Mouse (Mus musculus) left cerebral cortex, adult 2 months (tissue): ENCODE measurements around the gene Cobll1. TPM values are rescaled to one million over a fixed set of nuclear protein-coding genes. Genes with fewer than 3 reads are reported as not detected.

Source experiments
- DNase-seq, 2 experiments: peaks; one replicate each; pipeline ENCODE4 v3.0.0; 2021 to 2022; ENCODE audit warnings: low spot score in 2 of 2, mixed read lengths in 1 of 2; ENCODE audit errors: extremely low spot score in 1 of 2
- H3K27ac ChIP-seq: fragments of 200-600 bp; 2 replicates; pipeline ENCODE4 v1.8.1; 2022
- H3K4me3 ChIP-seq: fragments of 200-600 bp; 2 replicates; pipeline ENCODE4 v1.8.1; 2022
- CTCF ChIP-seq: fragments of 200-600 bp; IDR thresholded peaks from 2 replicates; pipeline ENCODE4 v1.8.1; 2022; ENCODE audit warnings: antibody characterized with exemption, mild to moderate bottlenecking, moderate library complexity
- intact Hi-C: fragments of 180-260 bp; cut with DNase I; formaldehyde crosslinking; loops from one replicate; pipeline ENCODE4 v1.15.1; 2025
- total RNA-seq, 2 experiments: library from RNA; stranded (reverse); gene quantifications; 2 replicates each; pipeline ENCODE4 v1.2.3; 2021

Cobll1 gene
- total RNA-seq, 2 experiments from 2014 or later: 7.0 to 7.1 TPM

DNA sequence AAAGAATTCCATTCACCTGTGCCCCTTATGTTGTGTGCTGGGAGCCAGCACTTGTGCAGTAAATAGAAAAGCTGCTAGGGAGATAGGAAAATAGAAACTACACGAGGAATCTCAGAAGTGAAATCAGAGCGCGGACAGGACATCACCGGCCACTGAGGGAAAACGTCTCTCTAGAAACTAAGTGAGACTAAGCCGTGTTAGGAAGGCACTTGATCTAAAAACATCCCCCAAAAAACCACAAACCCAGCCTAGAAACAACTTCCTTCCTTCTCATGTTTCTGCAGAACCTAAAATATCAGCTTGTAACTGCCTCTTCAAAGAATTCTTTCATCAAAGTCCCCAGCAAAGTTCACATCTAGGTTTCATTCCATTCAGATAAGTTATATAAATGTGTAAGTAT lies 50.6 kb downstream of the Cobll1 start:
- DNase-seq: no peak
- no peak overlapping the region for H3K4me3 ChIP-seq
- H3K27ac ChIP-seq: no peak overlapping the region
- no peak for TF ChIP-seq CTCF
- intact Hi-C loops: no loop called here

DNA sequence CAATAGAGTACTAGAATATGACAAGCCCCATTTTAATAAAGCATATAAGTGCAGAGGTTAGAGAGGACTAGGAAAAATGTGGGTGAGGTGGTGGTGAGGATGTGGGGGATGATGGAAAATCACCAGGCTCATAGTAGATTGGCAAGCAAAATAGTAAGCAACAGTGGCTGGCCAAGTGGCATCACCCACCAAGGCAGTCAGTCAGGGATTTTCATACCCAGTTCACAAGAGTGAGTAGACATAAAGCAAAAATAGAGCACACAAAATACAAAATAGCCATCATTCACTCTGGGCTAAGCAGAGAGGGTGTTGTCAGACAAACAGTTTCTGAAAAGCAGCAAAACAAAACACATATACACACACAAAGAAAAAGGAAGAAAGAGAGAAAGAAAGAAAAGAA lies 51.6 kb downstream of the Cobll1 start:
- Histone ChIP-seq H3K27ac (no peak overlapping the region), H3K4me3 (no peak overlapping the region)
- TF ChIP-seq CTCF: no peak
- intact Hi-C loops: no loop called here
- DNase-seq: no peak

DNA sequence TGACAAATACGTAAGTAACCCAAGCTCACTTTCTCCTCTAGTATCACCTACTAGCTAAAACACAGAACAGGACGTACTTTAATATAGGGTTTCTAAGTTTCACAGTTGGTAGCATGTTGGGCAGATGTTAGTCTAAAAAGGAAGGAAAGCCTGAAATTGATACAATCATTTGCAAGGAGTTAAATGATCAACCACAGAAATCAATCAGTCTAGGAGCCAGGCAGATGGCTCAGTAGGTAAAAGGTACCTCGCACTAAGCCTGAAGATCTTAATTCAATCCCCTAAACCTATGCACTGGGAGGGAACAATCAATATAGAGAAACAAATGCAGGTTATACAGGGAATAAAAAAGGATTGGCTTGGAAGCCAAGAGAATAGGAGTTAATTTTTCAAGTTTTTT lies 52.0 kb downstream of the Cobll1 start:
- H3K4me3 ChIP-seq: no peak overlapping the region
- H3K27ac ChIP-seq: no peak overlapping the region
- intact Hi-C loops: no loop called here
- no peak for DNase-seq
- no peak for TF ChIP-seq CTCF

DNA sequence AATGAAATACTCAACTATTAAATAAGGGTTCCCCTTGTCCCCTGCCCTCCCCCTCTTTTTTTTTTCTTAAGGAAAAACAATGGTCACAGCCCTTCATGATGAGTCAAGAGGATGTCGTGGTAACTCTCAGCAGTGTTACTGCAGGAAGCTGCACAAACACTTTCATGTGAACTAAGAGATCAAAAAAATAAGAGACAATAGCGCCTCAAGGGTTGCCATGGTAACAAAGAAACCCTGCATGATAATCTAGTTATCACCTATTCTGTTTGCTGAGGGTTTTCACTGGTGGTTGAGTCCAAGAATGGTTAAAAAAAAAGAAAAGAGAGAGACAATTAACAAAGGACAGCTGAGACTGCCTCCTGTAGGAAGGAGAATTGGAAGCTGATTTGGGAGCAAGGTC lies 56.5 kb downstream of the Cobll1 start:
- no peak overlapping the region for H3K4me3 ChIP-seq
- no peak for TF ChIP-seq CTCF
- no peak overlapping the region for H3K27ac ChIP-seq
- intact Hi-C loops: no loop called here
- no peak for DNase-seq

DNA sequence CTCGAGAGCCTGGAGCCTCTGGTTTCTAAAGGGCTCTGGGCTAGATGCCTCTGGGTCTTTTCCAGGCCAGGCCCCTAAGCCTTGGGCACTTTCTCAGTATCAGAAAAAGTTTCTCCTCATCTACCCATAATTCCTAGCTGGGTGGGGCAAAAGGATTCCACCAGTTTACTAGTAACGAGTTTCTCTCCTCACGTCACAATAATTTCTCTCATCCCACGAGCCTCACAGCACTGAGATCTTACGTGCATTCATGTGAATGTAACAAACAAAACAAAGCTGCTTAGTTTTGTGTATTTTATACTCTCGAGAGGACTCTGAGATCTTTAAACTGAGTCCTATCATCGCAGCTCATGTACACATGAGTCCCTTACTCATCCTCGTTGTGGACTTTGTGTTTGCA lies 57.5 kb downstream of the Cobll1 start:
- intact Hi-C loops: no loop called here
- no peak for TF ChIP-seq CTCF
- DNase-seq: no peak
- Histone ChIP-seq H3K4me3 (no peak overlapping the region), H3K27ac (no peak overlapping the region; the same call in 1 of the 2 replicates)

DNA sequence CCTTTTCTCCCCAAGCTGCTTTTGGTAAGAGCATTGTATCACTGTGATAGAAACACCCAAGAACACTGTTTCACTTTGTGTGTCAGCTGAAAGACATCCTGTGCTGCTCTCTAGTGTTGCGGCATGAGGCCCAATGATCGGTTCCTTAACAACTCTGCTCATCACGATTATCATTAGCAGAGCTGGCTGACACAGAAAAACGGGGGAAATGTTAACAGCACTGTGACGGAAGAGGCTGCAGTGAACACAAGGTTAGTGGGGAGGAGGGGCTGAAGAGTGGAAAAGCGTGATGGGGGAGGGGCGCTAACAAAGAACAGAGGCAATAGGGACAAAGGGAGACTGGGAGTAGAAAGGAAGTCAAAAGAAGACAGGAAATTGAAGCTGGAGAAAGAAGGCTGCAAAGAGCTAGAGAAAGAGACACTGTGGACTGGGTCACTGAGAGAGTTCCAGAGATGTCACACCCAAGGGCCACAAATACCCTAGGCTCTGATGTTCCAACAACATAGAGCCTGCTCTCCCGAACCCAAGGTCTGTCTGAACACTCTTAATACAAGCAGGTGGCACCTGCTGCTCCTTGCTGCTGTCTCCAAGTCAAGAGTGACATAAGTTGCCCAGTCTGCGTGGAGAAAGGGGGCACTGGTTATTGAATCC lies 58.0 kb downstream of the Cobll1 start:
- Histone ChIP-seq H3K4me3 (no peak overlapping the region), H3K27ac (no peak overlapping the region; the same call in 1 of the 2 replicates)
- intact Hi-C loops: no loop called here
- no peak; the same call in 1 of the 2 replicates for TF ChIP-seq CTCF
- DNase-seq: no peak

DNA sequence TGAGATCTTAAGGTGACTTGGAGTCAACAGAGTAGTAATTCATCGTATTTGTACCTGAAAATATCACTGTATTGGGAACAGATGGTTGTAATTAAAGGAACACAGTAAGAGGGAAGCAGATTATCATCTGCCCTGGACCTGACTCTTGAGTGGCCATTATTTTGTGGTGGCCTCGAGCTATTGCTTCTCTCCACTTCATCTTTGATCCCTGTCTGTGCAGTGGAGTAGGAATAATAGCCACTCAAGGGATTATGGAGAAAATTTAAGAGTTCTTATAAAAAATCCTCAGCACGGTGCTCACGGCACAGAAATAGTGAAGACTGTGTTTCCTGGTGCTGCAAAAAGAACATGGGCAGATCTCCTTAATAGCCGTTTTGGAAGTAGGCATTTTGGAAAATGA lies 63.6 kb downstream of the Cobll1 start:
- no peak for DNase-seq
- Histone ChIP-seq H3K27ac (no peak overlapping the region), H3K4me3 (no peak overlapping the region)
- no peak for TF ChIP-seq CTCF
- intact Hi-C loops: no loop called here

DNA sequence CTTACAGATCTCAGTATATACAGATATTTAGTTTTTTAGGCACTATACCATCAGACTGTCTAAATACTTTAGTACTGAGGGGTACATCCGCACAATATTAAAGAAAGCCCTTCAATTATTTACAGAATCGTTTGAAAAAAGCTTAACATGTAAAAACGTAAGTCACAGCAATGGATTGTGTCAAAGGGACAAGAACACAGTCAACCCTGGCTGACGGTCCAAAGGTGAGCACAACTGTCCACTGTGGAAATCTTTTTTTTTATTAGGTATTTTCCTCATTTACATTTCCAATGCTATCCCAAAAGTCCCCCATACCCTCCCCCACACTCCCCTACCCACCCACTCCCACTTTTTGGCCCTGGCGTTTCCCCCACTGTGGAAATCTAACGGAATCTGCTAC lies 67.1 kb downstream of the Cobll1 start:
- no peak for DNase-seq
- Histone ChIP-seq H3K27ac (no peak overlapping the region), H3K4me3 (no peak overlapping the region)
- no peak for TF ChIP-seq CTCF
- intact Hi-C loops: no loop called here

DNA sequence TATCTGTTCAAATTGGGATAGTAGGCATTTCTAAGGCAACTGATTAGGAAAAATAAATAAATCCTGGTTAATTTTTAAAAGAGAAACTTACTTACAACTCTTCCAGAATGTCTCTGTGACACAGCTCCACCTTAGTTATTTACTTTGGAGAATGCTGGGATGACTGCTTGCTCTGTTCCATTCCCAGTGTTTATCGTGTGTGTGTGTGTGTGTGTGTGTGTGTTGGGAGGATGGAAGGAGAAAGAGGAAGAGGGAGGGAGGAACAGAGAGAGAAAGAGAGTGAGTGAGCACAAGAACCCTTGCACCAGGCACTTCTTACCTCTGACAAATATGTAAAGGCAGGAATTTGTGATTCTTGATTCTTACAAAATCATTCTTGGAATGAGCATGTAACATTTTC lies 67.7 kb downstream of the Cobll1 start:
- H3K27ac ChIP-seq: no peak overlapping the region
- intact Hi-C loops: no loop called here
- DNase-seq: no peak
- H3K4me3 ChIP-seq: no peak overlapping the region
- TF ChIP-seq CTCF: no peak

DNA sequence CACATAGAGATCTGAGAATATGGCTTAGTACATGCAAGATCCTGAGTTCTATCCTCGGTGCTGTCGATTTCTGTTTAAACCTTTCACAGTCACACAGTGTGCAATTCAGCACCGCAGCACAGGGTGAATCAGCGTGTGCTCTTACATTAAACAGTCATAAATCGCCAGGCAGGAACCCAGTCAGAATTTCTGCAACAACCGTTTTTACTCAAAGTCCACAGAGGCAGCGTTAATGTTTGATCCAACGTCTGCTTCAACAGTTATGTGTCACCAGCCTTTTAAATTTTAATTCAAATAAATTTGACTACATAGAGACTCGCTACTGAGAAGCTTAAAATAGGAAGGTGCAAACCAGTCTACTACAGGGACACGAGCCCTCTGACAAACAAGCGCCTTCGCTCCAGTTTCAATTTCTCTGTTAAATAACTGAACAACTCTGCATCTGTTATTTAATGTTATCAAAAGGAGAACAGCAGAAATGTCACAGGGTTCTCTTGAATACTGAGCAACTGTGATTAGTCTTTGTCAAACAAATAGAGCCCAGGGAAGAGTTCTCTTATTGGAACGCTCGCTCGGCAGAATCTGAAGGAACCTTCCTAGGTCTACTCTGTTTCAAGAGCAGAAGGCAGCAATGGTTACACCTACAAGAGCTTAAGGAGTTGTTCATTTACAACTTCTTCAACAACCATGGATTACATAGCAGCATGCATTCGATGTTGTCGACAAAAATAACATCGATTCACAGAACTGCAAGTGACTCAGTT lies 68.3 kb downstream of the Cobll1 start:
- H3K4me3 ChIP-seq: peak overlapping the region; percentile 15
- intact Hi-C loops: no loop called here

DNA sequence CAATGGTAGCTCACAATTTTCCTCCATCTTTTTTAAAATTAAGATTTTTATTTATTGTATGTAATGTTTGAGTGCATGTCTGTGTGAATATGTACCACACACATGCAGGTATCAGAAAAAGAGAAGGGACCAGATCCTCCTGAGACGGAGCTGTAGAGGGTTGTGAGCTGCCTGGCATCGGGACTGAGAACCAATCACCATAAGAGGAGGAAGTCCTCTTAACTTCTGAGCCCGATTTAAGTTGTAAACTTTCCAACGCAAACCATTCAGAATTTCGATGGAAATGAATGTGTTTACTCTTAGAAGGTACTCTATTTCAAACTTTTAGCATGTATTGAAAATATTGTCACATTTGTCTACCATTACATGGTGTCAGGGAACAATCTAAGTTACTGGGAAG lies 68.9 kb downstream of the Cobll1 start:
- Histone ChIP-seq H3K4me3 (no peak overlapping the region), H3K27ac (no peak overlapping the region)
- no peak for DNase-seq
- intact Hi-C loops: no loop called here
- no peak for TF ChIP-seq CTCF

More for the DNA sequence above, 68.3 kb downstream of the Cobll1 start:
- no peak for TF ChIP-seq CTCF
- no peak overlapping the region for H3K27ac ChIP-seq
- no peak for DNase-seq

DNA sequence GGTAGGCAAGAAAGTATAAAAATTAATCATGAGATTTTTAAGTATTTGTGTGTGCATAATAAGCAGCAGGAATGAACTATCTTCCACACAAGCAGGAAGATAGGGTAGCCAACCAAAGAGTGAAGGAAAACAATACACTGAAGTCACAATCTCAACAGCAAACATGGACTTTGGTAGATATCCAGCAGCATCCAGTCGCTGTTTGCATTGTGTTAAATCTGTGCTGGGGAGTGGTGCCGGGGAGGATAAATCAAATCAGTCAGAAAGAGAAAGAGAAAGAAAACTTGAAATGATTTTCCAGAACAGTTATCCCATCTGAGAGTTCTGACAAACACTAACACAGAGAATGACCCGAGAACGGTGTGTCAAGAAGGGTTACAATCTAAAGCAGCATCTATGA lies 75.2 kb downstream of the Cobll1 start:
- no peak for DNase-seq
- H3K27ac ChIP-seq: no peak overlapping the region
- no peak for TF ChIP-seq CTCF
- intact Hi-C loops: no loop called here
- no peak overlapping the region for H3K4me3 ChIP-seq

DNA sequence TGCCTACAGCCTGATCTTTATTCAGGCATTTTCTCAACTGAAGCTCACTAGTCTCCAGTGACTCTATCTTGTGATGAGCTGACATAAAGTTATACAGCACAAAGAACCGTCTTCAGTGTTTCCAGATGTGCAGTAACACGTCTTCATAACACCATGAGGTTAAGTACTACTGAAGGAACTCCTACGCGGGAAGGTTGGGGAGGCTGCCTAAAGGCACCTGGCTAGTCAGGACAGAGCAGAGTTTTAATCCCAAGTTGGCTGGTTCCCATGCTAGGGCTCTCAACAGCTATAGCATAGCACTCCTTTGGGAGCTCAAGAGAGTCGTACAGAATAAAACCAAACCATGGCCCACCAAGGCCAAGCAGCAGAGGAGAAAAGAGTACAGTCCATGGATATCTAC lies 76.6 kb downstream of the Cobll1 start:
- intact Hi-C loops: no loop called here
- Histone ChIP-seq H3K4me3 (no peak overlapping the region), H3K27ac (no peak overlapping the region)
- no peak for TF ChIP-seq CTCF
- no peak for DNase-seq
